In the genomic region with DNA sequence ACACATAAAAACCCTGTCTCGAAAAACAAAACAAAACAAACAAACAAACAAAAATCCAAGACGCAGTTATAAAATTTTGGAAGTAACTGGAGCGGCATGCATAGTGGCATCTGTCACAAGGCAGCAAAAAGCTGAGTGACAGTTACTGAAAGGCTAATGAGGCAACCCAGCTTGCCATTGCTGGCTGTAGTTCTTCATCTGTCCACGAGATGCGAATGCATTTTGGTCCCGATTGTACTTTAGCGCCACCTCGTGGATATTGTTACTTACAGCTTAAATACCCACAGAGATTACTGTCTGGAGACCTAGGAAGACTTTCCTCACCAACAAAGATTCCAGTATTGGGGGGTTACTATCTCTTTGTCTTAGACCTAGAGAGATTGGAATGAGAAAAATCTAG, we compare ENCODE assay signal across 8 mouse cellular contexts. TPM values are rescaled to one million over a fixed set of nuclear protein-coding genes. Genes with fewer than 3 reads are reported as not detected.
DNase-seq lines count a peak whose midpoint lies in the region; ATAC-seq and TF ChIP-seq lines count a peak whose summit lies in the region.

No protein-coding gene starts in this region.

- no peak overlapping the region for H3K27ac ChIP-seq in midbrain, embryonic 12.5 days (replicated peaks)
- H3K27ac ChIP-seq in midbrain, embryonic 13.5 days = no peak overlapping the region
- H3K27ac ChIP-seq in bone marrow macrophage, adult 2 months (ENCODE audit: insufficient read depth, low read depth, low read length) = no peak overlapping the region
- no peak overlapping the region for H3K27ac ChIP-seq in neural tube, embryonic 11.5 days (ENCODE audit: low read depth, low read length)

- H3K27me3 ChIP-seq in midbrain, embryonic 12.5 days = no peaks in the 10 kb centered on the region
- no peaks in the 10 kb centered on the region for H3K27me3 ChIP-seq in midbrain, embryonic 13.5 days
- H3K27me3 ChIP-seq in neural tube, embryonic 11.5 days (ENCODE audit: control insufficient read depth, insufficient read depth, low read length) = no peaks in the 10 kb centered on the region

- TF ChIP-seq POLR2A in bone marrow macrophage, adult 2 months (IDR thresholded peaks at IDR 0.05; ENCODE audit: borderline replicate concordance, low read depth, low read length) = no peak

- no peak overlapping the region for H3K4me3 ChIP-seq in midbrain, embryonic 12.5 days
- no peak overlapping the region for H3K4me3 ChIP-seq in midbrain, embryonic 13.5 days (replicated peaks)
- no peak overlapping the region for H3K4me3 ChIP-seq in bone marrow macrophage, adult 2 months (ENCODE audit: insufficient read depth, low read length)
- no peak overlapping the region for H3K4me3 ChIP-seq in neural tube, embryonic 11.5 days (ENCODE audit: low read depth, low read length)

- WGBS in midbrain, embryonic 12.5 days = 17% methylated on average over 8 of the region's 8 CpGs
- WGBS in midbrain, embryonic 13.5 days = 17% methylated on average over 8 of the region's 8 CpGs
- WGBS in neural tube, embryonic 11.5 days = 21% methylated on average over 8 of the region's 8 CpGs

- no peaks in the 10 kb centered on the region for H3K9me3 ChIP-seq in midbrain, embryonic 12.5 days
- no peaks in the 10 kb centered on the region for H3K9me3 ChIP-seq in midbrain, embryonic 13.5 days
- no peaks in the 10 kb centered on the region for H3K9me3 ChIP-seq in neural tube, embryonic 11.5 days (ENCODE audit: control insufficient read depth, low read length)

- H3K36me3 ChIP-seq in midbrain, embryonic 12.5 days = peaks cover 9% of the 10 kb centered on the region
- peaks cover 9% of the 10 kb centered on the region for H3K36me3 ChIP-seq in midbrain, embryonic 13.5 days
- no peaks in the 10 kb centered on the region for H3K36me3 ChIP-seq in neural tube, embryonic 11.5 days (ENCODE audit: control insufficient read depth, insufficient read depth, low read length)

- peak; percentile 17; the same call in 1 of the 2 replicates for ATAC-seq in midbrain, embryonic 12.5 days (ENCODE audit: low FRiP score, low read depth)
- no peak for ATAC-seq in midbrain, embryonic 13.5 days
- ATAC-seq in erythroblast, adult 5-6 weeks (replicated peaks; ENCODE audit: low FRiP score, poor library complexity, severe bottlenecking) = peak; percentile 87
- peak; percentile 18; the same call in 1 of the 2 replicates for ATAC-seq in neural tube, embryonic 11.5 days (ENCODE audit: insufficient read depth, low FRiP score, low TSS enrichment)

- peak; percentile 97 for DNase-seq in hindlimb bud, embryonic 11.5 days (ENCODE audit: extremely low spot score, low read depth, low spot score)
- DNase-seq in left cerebral cortex, postnatal 25 days (ENCODE audit: low spot score in 2 of 2) = peak; percentile 76 to 83
- peak; percentile 81 for DNase-seq in neural tube, embryonic 11.5 days (ENCODE audit: low spot score)
- DNase-seq in thymus, adult 18-20 months = peak; percentile 21 to 48

- intact Hi-C loops in left cerebral cortex, postnatal 25 days (cut with DNase I) = no loop called here

- H3K4me1 ChIP-seq in midbrain, embryonic 12.5 days = peaks cover 9% of the 10 kb centered on the region
- peaks cover 17% of the 10 kb centered on the region for H3K4me1 ChIP-seq in midbrain, embryonic 13.5 days (replicated peaks)
- peaks cover 5% of the 10 kb centered on the region for H3K4me1 ChIP-seq in bone marrow macrophage, adult 2 months (ENCODE audit: control insufficient read depth, insufficient read depth, low read length)
- peaks cover 3% of the 10 kb centered on the region; the same call in 1 of the 2 replicates for H3K4me1 ChIP-seq in neural tube, embryonic 11.5 days (ENCODE audit: control insufficient read depth, insufficient read depth, low read length)

- no peak overlapping the region for H3K9ac ChIP-seq in midbrain, embryonic 12.5 days (replicated peaks)
- no peak overlapping the region for H3K9ac ChIP-seq in midbrain, embryonic 13.5 days (replicated peaks)
- H3K9ac ChIP-seq in neural tube, embryonic 11.5 days (ENCODE audit: low read length) = no peak overlapping the region

- H3K4me2 ChIP-seq in midbrain, embryonic 12.5 days (replicated peaks) = no peak overlapping the region
- H3K4me2 ChIP-seq in midbrain, embryonic 13.5 days (replicated peaks) = no peak overlapping the region
- H3K4me2 ChIP-seq in neural tube, embryonic 11.5 days (ENCODE audit: low read depth) = no peak overlapping the region

- peak; percentile 48 for TF ChIP-seq CTCF in bone marrow macrophage, adult 2 months (IDR thresholded peaks at IDR 0.05; ENCODE audit: low read depth, low read length)

RNA-seq across cellular contexts. Expression of gene Ext2, which starts 1.2 kb away (rescaled TPM):
- polyA plus RNA-seq in midbrain, embryonic 12.5 days (2016; fragmentation: Nextera tagmentation; extraction: Ambion mirVana) = 74.6 and 75.3 TPM in 2 replicates
- polyA plus RNA-seq in midbrain, embryonic 13.5 days (2015; fragmentation: Nextera tagmentation; extraction: Ambion mirVana) = 57.6 and 69.1 TPM in 2 replicates
- 33.1 and 43.7 TPM in 2 replicates for polyA plus RNA-seq in bone marrow macrophage, adult 2 months (2012; ENCODE audit: insufficient read depth, insufficient read length, missing spikeins)
- total RNA-seq in erythroblast, adult 5-6 weeks (2015; ENCODE audit: low replicate concordance) = 5.8 and 11.1 TPM in 2 replicates
- total RNA-seq in erythroblast, adult 5-6 weeks (2017; ENCODE audit: low replicate concordance) = 2.3 and 7.4 TPM in 2 replicates
- 10 to 100 TPM; 51.2 to 53.0 TPM for total RNA-seq in left cerebral cortex, postnatal 25 days (2021)
- 73.6 and 77.0 TPM in 2 replicates for polyA plus RNA-seq in neural tube, embryonic 11.5 days (2014; fragmentation: Nextera tagmentation; extraction: Ambion mirVana)

RNA-seq across cellular contexts. Expression of gene Accs, which starts 26.2 kb away (rescaled TPM):
- 6.7 and 9.1 TPM in 2 replicates for polyA plus RNA-seq in midbrain, embryonic 12.5 days (2016; fragmentation: Nextera tagmentation; extraction: Ambion mirVana)
- polyA plus RNA-seq in midbrain, embryonic 13.5 days (2015; fragmentation: Nextera tagmentation; extraction: Ambion mirVana) = 6.8 and 7.1 TPM in 2 replicates
- polyA plus RNA-seq in bone marrow macrophage, adult 2 months (2012; ENCODE audit: insufficient read depth, insufficient read length, missing spikeins) = 19.1 and 26.1 TPM in 2 replicates
- total RNA-seq in erythroblast, adult 5-6 weeks (2015; ENCODE audit: low replicate concordance) = 3.3 and 6.3 TPM in 2 replicates
- total RNA-seq in erythroblast, adult 5-6 weeks (2017; ENCODE audit: low replicate concordance) = 1.4 and 1.8 TPM in 2 replicates
- 1 to 10 TPM; 2.4 to 3.6 TPM for total RNA-seq in left cerebral cortex, postnatal 25 days (2021)
- polyA plus RNA-seq in neural tube, embryonic 11.5 days (2014; fragmentation: Nextera tagmentation; extraction: Ambion mirVana) = 5.6 and 7.8 TPM in 2 replicates

RNA-seq across cellular contexts. Expression of gene Accsl, which starts 45.4 kb away (rescaled TPM):
- 0.31 and 0.63 TPM in 2 replicates for polyA plus RNA-seq in midbrain, embryonic 12.5 days (2016; fragmentation: Nextera tagmentation; extraction: Ambion mirVana)
- 0.28 and 0.30 TPM in 2 replicates for polyA plus RNA-seq in midbrain, embryonic 13.5 days (2015; fragmentation: Nextera tagmentation; extraction: Ambion mirVana)
- not detected in 2 replicates for polyA plus RNA-seq in bone marrow macrophage, adult 2 months (2012; ENCODE audit: insufficient read depth, insufficient read length, missing spikeins)
- not detected in 2 replicates for total RNA-seq in erythroblast, adult 5-6 weeks (2015; ENCODE audit: low replicate concordance)
- total RNA-seq in erythroblast, adult 5-6 weeks (2017; ENCODE audit: low replicate concordance) = not detected in 2 replicates
- not detected for total RNA-seq in left cerebral cortex, postnatal 25 days (2021)
- polyA plus RNA-seq in neural tube, embryonic 11.5 days (2014; fragmentation: Nextera tagmentation; extraction: Ambion mirVana) = not detected in 2 replicates

Comparison
In these comparisons a context has a peak if more than half of its experiments do, and no peak if none do; other contexts are left out.
1. DNase-seq: peak in every context shown above with its lines; median percentile 97 in hindlimb bud, embryonic 11.5 days; 81 in neural tube, embryonic 11.5 days; 80 in left cerebral cortex, postnatal 25 days; 34 in thymus, adult 18-20 months.